Mouse (Mus musculus) lung, adult 2 months (tissue): ENCODE results near the gene Il6ra. TPM values are rescaled to one million over a fixed set of nuclear protein-coding genes. Genes with fewer than 3 reads are reported as not detected.

ENCODE experiments used
- DNase-seq: peaks from one replicate; pipeline ENCODE4 v3.0.0; 2022
- H3K4me1 ChIP-seq: fragments of 200-500 bp; 2 replicates; pipeline ENCODE4 v1.6.1; 2011; ENCODE audit warnings: low read length; ENCODE audit not compliant: control insufficient read depth, insufficient read depth
- H3K4me3 ChIP-seq: fragments of 200-500 bp; replicated peaks from 2 replicates; pipeline ENCODE3; 2011; ENCODE audit warnings: low read depth, mild to moderate bottlenecking, control low read depth, low read length; ENCODE audit errors: extremely low read depth
- CTCF ChIP-seq: fragments of 200-500 bp; IDR thresholded peaks from 2 replicates; pipeline ENCODE4 v1.5.1; 2011; ENCODE audit warnings: mild to moderate bottlenecking, low read length, control low read depth; ENCODE audit not compliant: insufficient read depth
- POLR2A ChIP-seq: fragments of 200-500 bp; IDR thresholded peaks from 2 replicates; pipeline ENCODE4 v1.6.1; 2011; ENCODE audit warnings: low read depth, mild to moderate bottlenecking, control low read depth, low read length, borderline replicate concordance; ENCODE audit errors: extremely low read depth
- WGBS: fragments of 180-500 bp; shearing (Covaris S2); methylation state at CpG from one replicate; pipeline ENCODE4 v1.1.7; 2018; 5-methylcytosine and 5-hydroxymethylcytosine counted together
- polyA plus RNA-seq: library from polyadenylated mRNA; depleted of rRNA; stranded (reverse); fragments of >200 nt; gene quantifications from 2 replicates; pipeline ENCODE4 v1.2.3, GENCODE M21; 2012

The Il6ra gene
- polyA plus RNA-seq, 1 experiment, result 19.8 TPM

DNA sequence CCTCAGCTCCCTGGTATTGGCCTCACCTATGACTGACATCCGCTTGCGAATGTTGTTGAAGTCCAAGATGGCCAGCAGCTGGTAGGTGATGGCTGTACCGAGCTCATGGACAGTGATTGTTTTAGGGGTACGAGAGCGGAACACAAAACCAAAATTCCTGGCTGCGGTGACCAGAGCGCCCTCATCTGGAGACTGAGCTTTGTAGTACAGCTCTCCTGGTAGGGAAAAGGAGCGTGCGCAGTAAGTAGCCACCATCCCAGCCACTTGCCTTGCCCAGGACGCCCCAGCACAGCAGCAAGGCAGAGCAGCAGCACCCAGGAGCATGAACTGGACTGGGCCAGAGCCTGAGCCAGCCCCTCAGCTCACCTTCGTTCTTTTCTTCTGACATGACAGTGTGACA is 35.0 kb upstream of the Il6ra start:
- no peak for DNase-seq
- no peak for TF ChIP-seq POLR2A
- TF ChIP-seq CTCF, result no peak
- Histone ChIP-seq H3K4me3 (no peak overlapping the region), H3K4me1 (no peaks in the 10 kb centered on the region)
- WGBS, result 92% methylated on average over 11 of the region's 11 CpGs

DNA sequence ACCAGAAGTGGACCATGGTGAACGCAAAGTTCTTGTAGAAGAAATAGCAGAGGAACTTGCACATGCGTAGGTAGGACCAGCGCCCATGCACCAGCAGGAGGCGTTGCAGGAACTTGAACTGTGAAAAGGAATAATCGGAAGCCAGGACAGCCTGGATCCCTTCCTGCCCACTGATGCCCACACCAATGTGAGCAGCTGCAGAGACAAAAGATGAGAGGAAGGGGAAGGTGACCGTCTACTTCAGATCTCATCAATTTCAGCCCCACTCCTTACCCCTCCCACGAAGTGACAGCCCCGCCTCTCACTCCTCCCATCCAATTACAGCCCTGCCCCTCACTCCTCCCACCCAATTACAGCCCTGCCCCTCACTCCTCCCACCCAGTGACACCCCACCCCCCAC is 32.0 kb upstream of the Il6ra start:
- no peak for DNase-seq
- WGBS, result 81% methylated on average over 8 of the region's 8 CpGs
- no peaks in the 10 kb centered on the region for H3K4me1 ChIP-seq
- H3K4me3 ChIP-seq, result no peak overlapping the region
- TF ChIP-seq CTCF (0 out of 2 replicates have a peak, but pooled peaks have one; percentile 5), POLR2A (no peak)

DNA sequence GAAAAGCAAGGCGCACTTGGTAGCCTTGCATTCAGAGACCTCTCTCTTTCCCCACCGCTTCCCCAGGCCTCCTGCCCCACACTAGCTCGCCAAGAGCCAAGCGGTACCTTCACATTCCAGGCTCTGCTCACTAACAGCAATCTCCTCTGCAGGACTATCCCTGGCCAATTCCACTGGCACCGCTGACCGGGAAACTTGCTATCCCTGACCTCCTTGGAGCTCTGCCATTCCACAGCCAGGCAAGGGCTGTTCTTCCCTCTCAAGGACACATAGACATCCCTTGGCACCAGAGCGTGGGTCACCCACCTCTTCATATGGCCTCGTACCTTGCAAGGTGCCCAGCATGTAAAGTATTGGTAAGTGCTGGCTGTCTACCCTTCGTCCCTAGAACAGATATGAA is 29.9 kb upstream of the Il6ra start:
- WGBS, result 81% methylated on average over 9 of the region's 9 CpGs
- DNase-seq, result no peak
- TF ChIP-seq POLR2A, result no peak
- TF ChIP-seq CTCF, result no peak

DNA sequence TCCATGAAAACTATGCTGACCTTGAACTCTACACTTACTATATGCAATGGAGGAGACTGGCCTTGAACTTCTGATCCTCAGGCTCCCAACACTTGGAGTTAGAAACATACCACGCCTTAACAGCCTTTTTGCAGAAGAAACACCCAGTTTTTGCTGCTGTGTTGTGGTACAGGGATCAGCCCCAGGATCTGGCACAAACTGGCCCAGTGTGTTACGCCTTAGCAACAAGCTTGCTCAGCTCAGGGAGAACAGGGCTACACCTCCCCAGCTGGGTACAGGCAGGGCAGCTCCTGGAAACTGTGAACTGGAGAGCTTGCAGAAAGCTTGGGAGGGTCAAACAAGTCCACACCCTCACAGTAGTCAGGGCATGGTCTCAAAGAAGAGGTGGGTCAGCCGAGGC is 23.5 kb upstream of the Il6ra start:
- H3K4me1 ChIP-seq, result no peaks in the 10 kb centered on the region
- WGBS, result 86% methylated on average over 3 of the region's 3 CpGs
- TF ChIP-seq POLR2A (no peak), CTCF (no peak)
- H3K4me3 ChIP-seq, result no peak overlapping the region
- DNase-seq, result no peak

More for the DNA sequence above, 29.9 kb upstream of the Il6ra start:
- Histone ChIP-seq H3K4me3 (no peak overlapping the region), H3K4me1 (no peaks in the 10 kb centered on the region)

DNA sequence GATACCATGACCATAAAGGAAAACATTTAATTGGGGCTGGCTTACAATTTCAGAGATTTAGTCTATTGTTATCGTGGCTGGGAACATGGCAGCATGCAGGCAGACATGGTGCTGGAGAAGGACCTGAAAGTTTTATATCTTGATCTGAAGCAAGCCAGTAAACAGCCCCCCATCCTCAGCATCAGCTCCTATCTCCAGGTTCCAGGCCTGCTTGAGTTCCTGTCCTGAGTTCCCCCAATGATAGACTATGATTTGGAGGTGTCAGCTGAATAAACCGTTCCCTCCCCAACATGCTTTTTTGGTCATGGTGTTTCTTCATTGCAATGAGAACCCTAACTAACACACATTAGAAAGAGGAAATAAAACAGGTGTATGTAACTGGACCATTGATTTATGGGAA is 19.9 kb upstream of the Il6ra start:
- no peaks in the 10 kb centered on the region for H3K4me1 ChIP-seq
- no peak overlapping the region for H3K4me3 ChIP-seq
- no peak for DNase-seq
- TF ChIP-seq POLR2A, result no peak
- 86% methylated on average over 2 of the region's 2 CpGs for WGBS

DNA sequence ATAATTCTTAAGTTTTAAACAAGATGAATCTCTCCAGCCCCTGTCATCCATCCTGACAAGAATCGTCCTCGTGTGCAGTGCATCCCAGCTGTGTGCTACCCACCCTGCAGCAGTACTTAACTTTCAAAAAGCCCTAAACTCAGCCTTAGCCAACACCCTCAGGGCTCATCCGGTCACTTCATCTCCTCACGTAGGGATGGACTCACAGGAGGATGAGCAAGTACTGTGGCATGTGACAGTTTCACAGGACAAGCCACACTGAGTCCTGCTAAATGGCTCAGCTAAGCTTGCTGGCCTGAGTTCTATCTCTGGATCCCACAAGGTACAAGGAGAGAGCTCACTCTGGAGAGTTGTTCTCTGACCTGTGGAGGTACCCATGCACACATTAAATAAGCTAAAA is 16.0 kb upstream of the Il6ra start:
- TF ChIP-seq CTCF (no peak), POLR2A (no peak)
- Histone ChIP-seq H3K4me3 (no peak overlapping the region), H3K4me1 (no peaks in the 10 kb centered on the region)
- 64% methylated on average over 4 of the region's 4 CpGs for WGBS
- no peak for DNase-seq

DNA sequence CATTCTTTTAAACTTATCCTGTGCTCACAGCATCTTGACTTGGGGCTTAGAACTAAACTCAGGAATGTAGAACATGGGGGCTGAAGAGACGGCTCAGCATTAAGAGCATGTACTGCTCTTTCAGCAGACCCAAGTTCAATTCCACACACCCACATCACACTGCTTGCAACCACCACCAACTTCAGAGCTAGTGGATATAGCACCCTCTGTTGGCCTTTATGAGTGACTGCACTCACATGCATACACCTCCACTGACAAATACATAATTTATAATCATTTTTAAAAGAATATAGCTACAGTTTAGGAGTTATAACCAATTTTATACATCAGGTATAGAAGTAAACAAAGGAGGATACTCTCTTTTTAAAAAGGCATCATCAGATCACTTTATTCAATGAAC is 13.4 kb upstream of the Il6ra start:
- DNase-seq, result no peak
- Histone ChIP-seq H3K4me3 (no peak overlapping the region), H3K4me1 (no peaks in the 10 kb centered on the region)
- 94% methylated on average over 1 of the region's 1 CpGs for WGBS
- TF ChIP-seq POLR2A, result no peak
- TF ChIP-seq CTCF, result no peak

DNA sequence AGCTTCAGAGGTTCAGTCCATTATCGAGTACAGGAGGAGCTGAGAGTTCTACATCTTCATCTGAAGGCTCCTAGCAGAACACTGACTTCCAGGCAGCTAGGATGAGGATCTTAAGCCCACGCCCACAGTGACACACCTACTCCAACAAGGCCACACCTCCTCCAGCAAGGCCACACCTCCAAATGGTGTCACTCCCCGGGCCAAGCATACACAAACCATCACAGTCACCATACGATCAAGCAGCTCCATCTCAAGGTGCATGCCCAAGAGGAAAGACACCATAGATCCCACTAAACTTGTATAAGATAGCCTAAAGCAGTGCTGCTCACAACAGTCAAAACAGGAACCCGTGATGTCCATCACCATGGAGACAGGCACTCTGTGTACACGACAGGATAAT is 7.7 kb upstream of the Il6ra start:
- TF ChIP-seq POLR2A (no peak), CTCF (no peak)
- WGBS, result 52% methylated on average over 6 of the region's 6 CpGs

DNA sequence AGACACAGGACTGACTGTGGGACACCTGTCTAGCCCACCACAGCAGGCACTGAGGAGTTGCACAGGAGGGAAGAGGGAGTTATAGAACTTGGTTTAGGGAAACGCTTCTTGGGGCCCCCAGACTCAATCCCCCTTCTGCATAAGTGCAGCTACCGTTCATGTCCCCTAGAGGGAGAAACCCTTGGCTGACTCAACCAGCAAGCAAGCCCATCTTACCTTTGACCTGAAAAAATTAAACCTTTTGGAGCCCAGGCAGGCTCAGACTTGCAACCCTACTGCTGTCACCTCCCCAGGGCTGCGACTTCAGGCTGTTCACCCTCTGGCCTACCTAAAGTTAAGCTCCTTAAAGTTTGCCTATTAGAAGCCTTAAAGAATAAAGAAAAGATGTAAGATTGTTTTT is 4.4 kb upstream of the Il6ra start:
- TF ChIP-seq POLR2A, result no peak
- TF ChIP-seq CTCF, result no peak
- WGBS, result 61% methylated on average over 3 of the region's 3 CpGs
- DNase-seq, result no peak
- Histone ChIP-seq H3K4me3 (no peak overlapping the region), H3K4me1 (peaks cover 5% of the 10 kb centered on the region; the same call in 1 of the 2 replicates)

More for the DNA sequence above, 7.7 kb upstream of the Il6ra start:
- 0 out of 2 replicates have a peak, but pooled peaks cover 2% of the 10 kb centered on the region for H3K4me1 ChIP-seq
- no peak overlapping the region for H3K4me3 ChIP-seq
- DNase-seq, result no peak

DNA sequence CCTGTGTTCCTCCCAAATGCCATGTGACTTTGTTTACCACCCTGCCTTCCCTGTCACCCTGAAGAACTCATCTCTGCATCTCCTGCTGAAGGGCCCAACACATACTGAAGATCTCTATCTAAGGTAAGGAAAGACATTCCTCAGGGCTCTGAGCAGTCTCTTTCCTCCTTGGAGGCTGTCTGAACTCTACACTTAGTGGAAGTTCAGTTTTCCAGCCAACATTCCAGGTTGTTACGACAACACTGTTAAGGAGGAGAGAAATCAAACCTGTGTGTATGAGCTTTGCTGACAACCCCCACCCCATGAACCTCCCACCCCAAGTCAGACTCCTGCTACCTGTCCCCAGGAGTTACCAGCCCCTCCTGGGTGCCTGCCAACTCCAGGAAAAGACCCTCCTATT is 3.6 kb upstream of the Il6ra start:
- WGBS, result 65% methylated on average over 1 of the region's 1 CpGs
- DNase-seq, result no peak
- H3K4me3 ChIP-seq, result no peak overlapping the region
- peaks cover 5% of the 10 kb centered on the region; the same call in 1 of the 2 replicates for H3K4me1 ChIP-seq
- TF ChIP-seq POLR2A (no peak), CTCF (no peak)

DNA sequence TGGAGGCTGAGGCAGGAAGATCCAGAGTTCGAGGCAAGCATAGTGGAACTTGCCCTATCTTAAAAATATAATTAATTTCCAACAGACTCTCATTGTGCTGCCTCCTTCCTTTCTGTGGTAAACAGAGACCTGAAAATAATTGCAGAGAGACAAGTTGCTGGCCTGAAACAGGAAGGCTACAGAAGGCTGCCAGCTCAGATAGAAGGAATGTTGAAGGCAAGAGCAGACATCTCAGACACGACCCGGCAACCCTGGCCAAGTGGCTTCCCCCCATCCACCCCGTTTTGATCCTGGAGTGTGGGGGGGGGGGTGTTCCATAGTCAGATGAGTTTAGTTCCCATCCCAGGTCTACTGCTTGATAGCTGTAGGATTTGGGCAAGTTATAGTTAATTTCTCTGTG is 1.7 kb upstream of the Il6ra start:
- no peak overlapping the region for H3K4me3 ChIP-seq
- no peak for DNase-seq
- TF ChIP-seq POLR2A, result no peak
- TF ChIP-seq CTCF, result no peak
- peaks cover 8% of the 10 kb centered on the region; the same call in 1 of the 2 replicates for H3K4me1 ChIP-seq
- WGBS, result 26% methylated on average over 4 of the region's 4 CpGs
